Mouse (Mus musculus) midbrain, embryonic 15.5 days (tissue): ENCODE results near the gene Rlim. TPM values are rescaled to one million over a fixed set of nuclear protein-coding genes. Genes with fewer than 3 reads are reported as not detected.

Experiments used
- ATAC-seq: fragments of 200-750 bp; cut with Nextera tagmentation; replicated peaks from 2 replicates; pipeline ENCODE4 v1.8.0; 2017; ENCODE audit warnings: moderate TSS enrichment
- H3K27ac ChIP-seq: fragments of 300-500 bp; sonication (generic); 2 replicates; pipeline ENCODE4 v1.5.1; 2015; ENCODE audit warnings: mild to moderate bottlenecking, inconsistent platforms
- H3K27me3 ChIP-seq: fragments of 300-500 bp; sonication (generic); replicated peaks from 2 replicates; pipeline ENCODE4 v1.6.1; 2015; ENCODE audit warnings: inconsistent platforms
- H3K36me3 ChIP-seq: fragments of 300-500 bp; sonication (generic); replicated peaks from 2 replicates; pipeline ENCODE4 v1.6.1; 2015; ENCODE audit warnings: inconsistent platforms
- H3K4me1 ChIP-seq: fragments of 300-500 bp; sonication (generic); 2 replicates; pipeline ENCODE4 v1.6.1; 2015; ENCODE audit warnings: inconsistent platforms
- H3K4me2 ChIP-seq: fragments of 300-500 bp; sonication (generic); 2 replicates; pipeline ENCODE4 v1.6.1; 2015; ENCODE audit warnings: inconsistent platforms, mild to moderate bottlenecking, moderate library complexity
- H3K4me3 ChIP-seq: fragments of 300-500 bp; sonication (generic); 2 replicates; pipeline ENCODE4 v1.5.1; 2015; ENCODE audit warnings: mild to moderate bottlenecking, inconsistent platforms
- H3K9ac ChIP-seq: fragments of 300-500 bp; sonication (generic); 2 replicates; pipeline ENCODE4 v1.6.1; 2015; ENCODE audit warnings: mild to moderate bottlenecking, inconsistent platforms
- H3K9me3 ChIP-seq: fragments of 300-500 bp; sonication (generic); 2 replicates; pipeline ENCODE4 v1.6.1; 2016; ENCODE audit warnings: inconsistent platforms
- WGBS: fragments of 180-500 bp; shearing (Covaris S2); methylation state at CpG from one replicate; pipeline ENCODE4 v1.1.7; 2015; ENCODE audit warnings: mixed read lengths; 5-methylcytosine and 5-hydroxymethylcytosine counted together
- polyA plus RNA-seq: library from polyadenylated mRNA; unstranded; fragments of >200 nt; fragmentation: Nextera tagmentation; extraction: Ambion mirVana; gene quantifications from 2 replicates; pipeline ENCODE4 v1.2.1, GENCODE M21; 2015

Gene Rlim
- polyA plus RNA-seq = 26.7 and 29.4 TPM in 2 replicates

DNA sequence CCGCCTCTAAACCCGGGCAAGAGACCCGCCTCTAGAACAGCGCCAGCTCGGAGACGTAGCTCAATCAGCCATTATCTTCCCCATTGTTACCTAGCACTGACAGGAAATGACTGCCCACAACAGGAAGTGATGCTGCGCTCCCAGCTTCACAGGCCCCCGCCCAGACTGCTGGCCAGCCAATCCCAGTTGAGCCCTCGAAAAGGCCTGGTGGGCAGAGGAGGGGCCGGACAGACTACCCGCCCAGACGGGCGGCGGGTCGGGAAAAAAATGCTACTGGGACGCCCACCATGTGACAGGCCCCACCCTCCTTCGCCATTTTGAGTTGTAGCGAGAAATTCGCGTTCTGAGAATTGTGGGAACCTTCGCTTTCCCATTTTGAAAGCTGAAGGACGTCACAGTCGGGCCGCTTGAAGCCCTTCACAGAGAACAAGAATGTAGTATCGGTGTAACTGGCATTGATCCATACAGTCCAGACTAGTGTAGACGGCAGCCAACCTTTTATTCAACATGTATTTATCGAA lies at the start of gene Rlim:
Gene Rlim (minus strand): TSS at position 116 of the 521 bp plus-strand sequence.
- 26% methylated on average over 27 of the region's 27 CpGs for WGBS
- Histone ChIP-seq H3K4me3 (peak within 1 kb of the TSS; percentile 75), H3K4me2 (peak within 1 kb of the TSS; percentile 57), H3K27ac (peak within 1 kb of the TSS; percentile 91), H3K27me3 (peaks cover 13% of the 10 kb centered on the region), H3K36me3 (no peaks in the 10 kb centered on the region), H3K9ac (peak within 1 kb of the TSS; percentile 80), H3K4me1 (no peaks in the 10 kb centered on the region), H3K9me3 (no peaks in the 10 kb centered on the region)
- ATAC-seq = peak; percentile 100

DNA sequence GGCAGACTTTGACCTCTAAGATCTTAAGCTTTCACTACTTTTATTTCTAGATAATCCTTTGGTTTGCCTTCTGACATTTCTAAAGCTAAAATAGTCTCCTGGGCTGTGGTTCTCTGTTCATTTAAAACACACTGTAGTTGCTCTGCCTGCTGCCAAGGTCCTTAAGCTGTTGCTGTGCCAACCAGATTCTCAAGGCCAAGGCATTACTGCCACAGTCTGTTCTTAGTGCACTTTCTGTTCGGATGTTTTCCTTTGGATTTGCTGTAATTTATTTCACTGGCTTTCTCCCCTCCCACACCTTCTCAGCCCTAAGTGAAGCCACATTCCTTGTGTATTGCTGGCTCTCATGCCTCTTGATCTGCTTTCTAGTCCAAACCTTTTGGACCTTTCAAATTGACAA lies 36.1 kb upstream of the Rlim start:
- WGBS = 45% methylated on average over 1 of the region's 1 CpGs
- H3K27ac ChIP-seq = no peak overlapping the region
- H3K27me3 ChIP-seq = peaks cover 8% of the 10 kb centered on the region
- no peak for ATAC-seq
- no peak overlapping the region for H3K4me2 ChIP-seq
- no peak overlapping the region for H3K9ac ChIP-seq
- H3K9me3 ChIP-seq = no peaks in the 10 kb centered on the region
- H3K4me3 ChIP-seq = no peak overlapping the region
- no peaks in the 10 kb centered on the region for H3K36me3 ChIP-seq
- H3K4me1 ChIP-seq = no peaks in the 10 kb centered on the region

DNA sequence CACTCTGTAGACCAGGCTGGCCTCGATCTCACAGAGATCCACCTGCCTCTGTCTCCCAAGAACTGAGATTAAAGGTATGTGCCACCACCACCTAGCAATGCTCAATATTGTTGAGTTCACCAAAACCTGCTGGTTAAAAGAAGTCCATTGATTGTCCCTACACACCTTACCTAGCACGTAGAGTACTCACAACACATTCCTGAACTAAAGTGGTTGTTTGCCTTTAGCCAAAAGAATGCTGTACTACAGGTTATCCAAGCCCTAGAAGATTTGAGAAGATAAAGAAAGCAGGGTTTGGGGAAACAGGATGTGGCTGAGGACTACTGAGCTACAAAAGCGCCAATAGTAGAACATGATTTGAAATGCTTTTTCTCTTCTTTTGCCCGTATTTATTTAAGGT lies 34.0 kb upstream of the Rlim start:
- H3K36me3 ChIP-seq = no peaks in the 10 kb centered on the region
- H3K4me2 ChIP-seq = no peak overlapping the region
- no peak overlapping the region for H3K9ac ChIP-seq
- no peak for ATAC-seq
- 89% methylated on average over 4 of the region's 4 CpGs for WGBS
- H3K4me3 ChIP-seq = no peak overlapping the region
- no peaks in the 10 kb centered on the region for H3K4me1 ChIP-seq
- H3K27ac ChIP-seq = no peak overlapping the region
- no peaks in the 10 kb centered on the region for H3K9me3 ChIP-seq
- H3K27me3 ChIP-seq = peaks cover 5% of the 10 kb centered on the region

DNA sequence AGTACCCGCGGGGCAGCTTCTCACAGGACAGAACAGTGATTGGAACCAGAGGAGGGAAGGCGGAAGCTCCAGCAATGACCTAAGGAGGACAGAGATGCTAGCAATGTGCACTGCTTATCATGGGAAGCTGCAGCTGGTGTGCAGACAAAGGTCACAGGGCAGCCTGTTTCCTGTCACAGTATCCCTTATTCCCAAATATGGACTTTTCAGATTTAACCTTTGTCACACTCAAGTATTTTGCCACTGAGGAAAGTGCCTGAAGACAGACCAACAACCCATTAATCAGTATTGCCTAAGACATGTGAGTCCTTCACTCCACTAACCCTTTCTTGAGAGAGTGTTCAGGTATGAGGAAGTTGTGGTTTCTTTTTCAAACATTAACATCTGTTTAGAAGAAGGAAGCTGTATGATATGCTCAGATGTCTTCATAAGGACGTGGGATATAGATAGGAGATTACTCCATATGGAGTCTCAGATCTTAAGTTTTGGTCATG lies 32.3 kb upstream of the Rlim start:
- no peak overlapping the region for H3K4me3 ChIP-seq
- ATAC-seq = no peak
- WGBS = 69% methylated on average over 4 of the region's 4 CpGs
- H3K9ac ChIP-seq = no peak overlapping the region
- no peaks in the 10 kb centered on the region for H3K36me3 ChIP-seq
- H3K9me3 ChIP-seq = no peaks in the 10 kb centered on the region
- H3K4me1 ChIP-seq = no peaks in the 10 kb centered on the region
- H3K27ac ChIP-seq = no peak overlapping the region
- peaks cover 5% of the 10 kb centered on the region for H3K27me3 ChIP-seq
- no peak overlapping the region for H3K4me2 ChIP-seq

DNA sequence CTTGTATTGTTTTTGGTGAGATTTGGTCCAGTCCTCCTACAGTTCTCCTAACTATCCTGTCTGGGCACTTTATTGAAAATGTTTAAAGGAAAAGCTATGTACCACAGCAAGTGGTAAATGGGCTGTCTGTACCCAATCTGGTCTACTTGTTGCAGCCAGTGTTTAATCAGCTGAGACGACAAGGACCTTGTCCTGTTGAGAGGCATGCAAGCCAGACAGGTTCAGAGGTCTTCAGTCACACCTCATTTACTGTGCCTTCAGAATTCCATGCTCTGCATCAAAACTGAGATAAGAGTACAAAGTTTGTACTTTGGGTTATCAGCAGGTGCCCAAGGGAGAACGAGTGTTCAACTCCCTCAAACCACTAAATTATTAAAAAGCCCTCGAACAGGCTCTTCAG lies 13.7 kb upstream of the Rlim start:
- Histone ChIP-seq H3K27me3 (peaks cover 18% of the 10 kb centered on the region; the same call in 1 of the 2 replicates), H3K4me3 (no peak overlapping the region), H3K9ac (no peak overlapping the region), H3K4me1 (no peaks in the 10 kb centered on the region), H3K4me2 (no peak overlapping the region), H3K27ac (no peak overlapping the region), H3K36me3 (no peaks in the 10 kb centered on the region), H3K9me3 (no peaks in the 10 kb centered on the region)
- no peak for ATAC-seq
- WGBS = 66% methylated on average over 3 of the region's 3 CpGs

DNA sequence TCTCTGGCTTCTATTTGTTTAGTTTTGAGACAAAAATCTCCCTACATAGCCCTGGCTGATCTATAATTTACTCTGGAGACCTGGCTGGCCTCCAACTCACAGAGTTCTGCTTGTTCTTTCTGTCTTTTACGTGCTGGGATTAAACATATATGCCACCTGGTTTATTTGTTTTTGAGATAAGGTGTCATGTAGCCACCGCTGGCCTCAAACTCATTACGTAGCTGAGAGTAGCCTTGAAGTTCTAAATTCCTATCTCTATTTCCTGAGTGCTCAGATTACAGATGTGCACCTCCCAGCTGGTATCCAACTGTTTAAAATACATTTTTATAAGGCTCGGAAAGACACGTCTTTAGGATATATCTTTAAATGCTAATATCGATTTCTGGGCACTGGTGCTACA lies 12.8 kb upstream of the Rlim start:
- Histone ChIP-seq H3K9ac (no peak overlapping the region), H3K36me3 (no peaks in the 10 kb centered on the region), H3K4me2 (no peak overlapping the region), H3K27me3 (peaks cover 18% of the 10 kb centered on the region; the same call in 1 of the 2 replicates), H3K4me1 (no peaks in the 10 kb centered on the region), H3K4me3 (no peak overlapping the region), H3K9me3 (no peaks in the 10 kb centered on the region), H3K27ac (no peak overlapping the region)
- WGBS = 80% methylated on average over 6 of the region's 6 CpGs
- no peak for ATAC-seq

DNA sequence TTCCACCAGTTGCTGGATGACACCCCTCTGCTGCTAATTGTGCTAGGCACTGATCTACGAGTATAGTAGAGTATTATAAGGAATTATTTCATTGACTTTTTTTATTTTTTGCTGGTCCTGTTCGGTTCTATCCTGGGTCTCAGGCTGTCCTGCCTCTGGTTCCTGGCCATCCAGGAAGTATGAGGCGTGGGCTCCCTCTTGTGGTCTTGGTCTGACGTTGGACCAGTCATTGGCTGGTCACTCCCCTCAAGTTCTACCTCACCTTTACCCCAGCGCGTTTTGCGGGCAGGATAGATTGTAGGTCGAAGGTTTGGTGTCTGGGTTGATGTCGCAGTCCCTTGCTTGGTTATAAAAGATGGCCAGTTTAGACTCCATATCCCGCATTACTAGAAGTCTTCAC lies 10.6 kb upstream of the Rlim start:
- no peak overlapping the region for H3K9ac ChIP-seq
- no peaks in the 10 kb centered on the region for H3K4me1 ChIP-seq
- WGBS = 40% methylated on average over 10 of the region's 10 CpGs
- peaks cover 20% of the 10 kb centered on the region; the same call in 1 of the 2 replicates for H3K27me3 ChIP-seq
- ATAC-seq = no peak
- no peaks in the 10 kb centered on the region for H3K9me3 ChIP-seq
- H3K4me2 ChIP-seq = no peak overlapping the region
- H3K27ac ChIP-seq = no peak overlapping the region
- no peak overlapping the region for H3K4me3 ChIP-seq
- H3K36me3 ChIP-seq = no peaks in the 10 kb centered on the region

DNA sequence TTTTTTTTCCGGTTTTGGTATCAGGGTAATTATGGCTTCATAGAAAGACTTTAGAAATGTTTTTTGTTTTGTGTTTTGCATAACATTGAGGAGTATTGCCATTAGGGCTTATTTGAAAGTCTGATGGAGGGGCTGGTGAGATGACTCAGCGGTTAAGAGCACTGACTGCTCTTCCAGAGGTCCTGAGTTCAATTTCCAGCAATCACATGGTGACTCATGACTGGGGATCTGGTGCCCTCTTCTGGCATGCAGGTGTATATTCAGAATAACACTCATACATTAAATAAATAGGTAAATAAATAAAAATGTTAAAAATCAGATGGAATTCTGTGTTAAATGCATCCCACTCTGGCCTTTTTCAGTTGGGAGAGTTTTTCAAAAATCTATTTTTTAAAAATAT lies 9.3 kb upstream of the Rlim start:
- Histone ChIP-seq H3K36me3 (no peaks in the 10 kb centered on the region), H3K9ac (no peak overlapping the region), H3K4me3 (no peak overlapping the region), H3K9me3 (no peaks in the 10 kb centered on the region), H3K4me1 (no peaks in the 10 kb centered on the region), H3K27me3 (peaks cover 24% of the 10 kb centered on the region), H3K27ac (no peak overlapping the region), H3K4me2 (no peak overlapping the region)
- no peak for ATAC-seq
- 67% methylated on average over 2 of the region's 2 CpGs for WGBS

DNA sequence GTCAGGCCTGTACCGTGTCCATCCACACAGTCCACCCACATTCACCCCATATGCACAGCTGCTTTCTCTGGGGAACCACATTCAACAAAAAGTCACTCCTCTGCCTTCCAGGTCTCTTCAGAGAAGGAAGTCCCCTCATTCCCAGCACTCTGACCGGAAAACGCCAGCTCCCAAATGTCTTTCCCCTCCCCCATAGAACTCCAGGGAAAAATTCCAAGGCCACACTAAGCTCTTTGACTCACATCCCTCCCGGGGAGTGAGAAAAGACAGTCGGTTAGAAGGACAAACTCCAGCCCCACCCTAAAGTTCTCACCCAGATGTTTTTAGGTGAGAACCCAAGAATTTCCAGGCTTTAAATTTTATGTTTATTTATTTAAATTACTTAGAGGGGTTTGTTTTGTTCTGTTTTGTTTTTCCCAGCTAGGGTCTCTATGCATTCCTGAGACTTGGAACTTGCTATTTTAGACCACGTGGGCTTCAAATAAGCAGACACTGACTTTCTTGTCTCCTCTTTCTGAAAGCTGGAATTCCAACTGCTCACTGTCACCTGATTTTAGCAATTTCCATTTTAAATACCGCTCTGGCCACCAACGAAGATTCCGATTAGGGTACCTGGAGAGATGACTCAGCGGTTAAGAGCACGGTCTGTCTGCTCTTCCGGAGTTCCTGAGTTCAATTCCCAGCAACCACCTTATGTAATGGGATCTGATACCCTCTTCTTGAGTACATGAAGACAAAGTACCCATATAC lies 6.3 kb upstream of the Rlim start:
- no peaks in the 10 kb centered on the region for H3K9me3 ChIP-seq
- no peaks in the 10 kb centered on the region for H3K4me1 ChIP-seq
- peaks cover 28% of the 10 kb centered on the region for H3K27me3 ChIP-seq
- no peak overlapping the region for H3K9ac ChIP-seq
- H3K4me2 ChIP-seq = no peak overlapping the region
- no peaks in the 10 kb centered on the region for H3K36me3 ChIP-seq
- no peak for ATAC-seq
- 36% methylated on average over 12 of the region's 12 CpGs for WGBS
- H3K4me3 ChIP-seq = no peak overlapping the region
- H3K27ac ChIP-seq = no peak overlapping the region

DNA sequence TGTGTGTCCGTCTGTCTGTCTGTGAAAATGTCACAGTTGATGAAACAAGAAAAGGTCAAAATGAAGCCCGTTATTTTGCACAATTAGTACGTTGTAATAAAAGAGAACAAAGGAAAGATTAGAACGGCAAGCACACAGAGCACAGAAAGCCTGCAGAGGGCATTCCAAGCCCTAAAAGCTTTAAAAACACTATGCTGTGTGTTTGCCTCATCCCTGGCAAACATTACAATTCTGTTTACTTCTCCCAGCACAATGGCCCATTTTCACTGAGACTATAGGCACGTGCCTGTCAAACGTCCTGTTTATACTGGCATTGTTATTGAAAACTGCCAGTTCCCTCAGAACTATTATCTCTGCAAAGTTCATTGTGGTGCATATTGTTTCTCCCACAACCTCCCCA lies 5.1 kb upstream of the Rlim start:
- H3K27ac ChIP-seq = no peak overlapping the region
- no peaks in the 10 kb centered on the region for H3K9me3 ChIP-seq
- H3K4me1 ChIP-seq = no peaks in the 10 kb centered on the region
- peaks cover 24% of the 10 kb centered on the region for H3K27me3 ChIP-seq
- H3K4me2 ChIP-seq = 0 out of 2 replicates have a peak overlapping the region, but pooled peaks have one; percentile 1
- H3K36me3 ChIP-seq = no peaks in the 10 kb centered on the region
- 21% methylated on average over 6 of the region's 6 CpGs for WGBS
- no peak overlapping the region for H3K4me3 ChIP-seq
- H3K9ac ChIP-seq = no peak overlapping the region
- ATAC-seq = no peak

DNA sequence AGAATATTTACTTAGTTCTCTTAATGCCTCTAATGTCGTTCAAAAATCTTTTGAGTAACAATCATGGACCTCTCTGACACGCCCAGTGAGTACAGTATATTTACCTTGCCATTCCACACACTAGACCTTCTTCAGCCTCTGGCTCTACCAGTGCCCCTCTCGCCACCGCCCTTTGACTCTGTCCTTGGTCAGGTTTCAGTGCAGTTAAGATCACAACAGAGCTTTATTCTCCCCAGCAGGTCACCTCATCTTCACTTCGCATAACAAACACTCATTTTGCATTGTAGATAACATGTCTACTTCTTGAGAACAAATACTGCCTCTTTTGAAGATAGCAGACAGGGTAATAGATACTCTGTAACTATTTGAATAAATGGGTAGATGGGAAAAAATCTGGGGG lies 3.9 kb upstream of the Rlim start:
- Histone ChIP-seq H3K36me3 (no peaks in the 10 kb centered on the region), H3K4me3 (no peak overlapping the region), H3K4me1 (no peaks in the 10 kb centered on the region), H3K9ac (no peak overlapping the region), H3K27me3 (peaks cover 24% of the 10 kb centered on the region), H3K4me2 (no peak overlapping the region), H3K27ac (no peak overlapping the region), H3K9me3 (no peaks in the 10 kb centered on the region)
- WGBS = 34% methylated on average over 5 of the region's 5 CpGs
- ATAC-seq = no peak

DNA sequence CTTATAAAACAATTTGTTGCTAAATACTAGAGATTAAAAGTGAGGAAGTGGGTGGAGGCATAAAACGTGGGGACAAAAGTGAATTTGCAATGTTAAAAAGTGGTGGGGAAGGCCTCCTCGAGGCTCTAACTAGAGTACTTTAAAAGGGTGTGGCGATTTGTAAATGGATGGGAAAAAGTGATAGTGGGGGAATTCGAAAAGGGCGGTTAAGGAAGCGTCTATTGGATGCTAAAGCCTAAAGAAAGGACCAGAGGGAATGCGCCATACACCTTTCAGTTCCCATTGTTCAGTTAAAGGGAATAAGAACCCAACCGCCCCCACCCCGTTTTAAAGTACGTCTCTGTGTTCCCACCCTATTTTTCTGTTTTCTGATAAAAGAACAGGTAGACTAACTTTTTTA lies 722 bp upstream of the Rlim start:
- H3K27me3 ChIP-seq = peaks cover 16% of the 10 kb centered on the region
- no peak for ATAC-seq
- H3K4me3 ChIP-seq = peak overlapping the region; percentile 75
- peak overlapping the region; percentile 46; the same call in 1 of the 2 replicates for H3K4me2 ChIP-seq
- WGBS = 82% methylated on average over 10 of the region's 10 CpGs
- no peaks in the 10 kb centered on the region for H3K4me1 ChIP-seq
- H3K9ac ChIP-seq = peak overlapping the region; percentile 12; the same call in 1 of the 2 replicates
- H3K36me3 ChIP-seq = no peaks in the 10 kb centered on the region
- H3K9me3 ChIP-seq = no peaks in the 10 kb centered on the region
- H3K27ac ChIP-seq = peak overlapping the region; percentile 82; the same call in 1 of the 2 replicates
